Mouse (Mus musculus) midbrain, embryonic 11.5 days (tissue): ENCODE results near the gene Ssrp1. TPM values are rescaled to one million over a fixed set of nuclear protein-coding genes. Genes with fewer than 3 reads are reported as not detected.

Experiments used
- ATAC-seq: fragments of 200-750 bp; cut with Nextera tagmentation; 2 replicates; pipeline ENCODE4 v1.8.0; 2017; ENCODE audit warnings: moderate TSS enrichment, moderate library complexity; ENCODE audit not compliant: low FRiP score
- DNase-seq: peaks from one replicate; pipeline ENCODE4 v3.0.0; 2015; ENCODE audit warnings: low spot score; ENCODE audit errors: missing footprints
- H3K27ac ChIP-seq: fragments of 300-500 bp; sonication (generic); 2 replicates; pipeline ENCODE4 v1.5.1; 2014; ENCODE audit warnings: low read depth, low read length
- H3K27me3 ChIP-seq: fragments of 300-500 bp; sonication (generic); 2 replicates; pipeline ENCODE4 v1.6.1; 2014; ENCODE audit warnings: mild to moderate bottlenecking, low read length, moderate library complexity, mixed read lengths; ENCODE audit not compliant: control insufficient read depth, insufficient read depth
- H3K36me3 ChIP-seq: fragments of 300-500 bp; sonication (generic); 2 replicates; pipeline ENCODE4 v1.6.1; 2014; ENCODE audit warnings: mild to moderate bottlenecking, low read length, moderate library complexity, mixed read lengths; ENCODE audit not compliant: control insufficient read depth, insufficient read depth
- H3K4me1 ChIP-seq: fragments of 300-500 bp; sonication (generic); 2 replicates; pipeline ENCODE4 v1.6.1; 2014; ENCODE audit warnings: low read length; ENCODE audit not compliant: control insufficient read depth, insufficient read depth
- H3K4me2 ChIP-seq: fragments of 300-500 bp; sonication (generic); 2 replicates; pipeline ENCODE4 v1.6.1; 2014; ENCODE audit warnings: mild to moderate bottlenecking, moderate library complexity
- H3K4me3 ChIP-seq: fragments of 300-500 bp; sonication (generic); 2 replicates; pipeline ENCODE4 v1.5.1; 2014; ENCODE audit warnings: low read depth, low read length
- H3K9ac ChIP-seq: fragments of 300-500 bp; sonication (generic); 2 replicates; pipeline ENCODE4 v1.6.1; 2014; ENCODE audit warnings: low read length
- H3K9me3 ChIP-seq: fragments of 300-500 bp; sonication (generic); 2 replicates; pipeline ENCODE4 v1.6.1; 2016; ENCODE audit warnings: low read length; ENCODE audit not compliant: control insufficient read depth
- WGBS: fragments of 180-500 bp; shearing (Covaris S2); extraction: QIAGEN DNeasy Blood & Tissue Kit; methylation state at CpG from one replicate; pipeline ENCODE4 v1.1.7; 2014; 5-methylcytosine and 5-hydroxymethylcytosine counted together
- polyA plus RNA-seq: library from polyadenylated mRNA; unstranded; fragments of >200 nt; fragmentation: Nextera tagmentation; extraction: Ambion mirVana; gene quantifications from 2 replicates; pipeline ENCODE4 v1.2.1, GENCODE M21; 2014

Ssrp1 gene
- polyA plus RNA-seq, 1 experiment from 2014 or later = 352 TPM

- Histone ChIP-seq H3K9ac (no peak overlapping the region), H3K27me3 (no peaks in the 10 kb centered on the region), H3K27ac (no peak overlapping the region), H3K9me3 (no peaks in the 10 kb centered on the region), H3K4me1 (no peaks in the 10 kb centered on the region), H3K36me3 (no peaks in the 10 kb centered on the region), H3K4me3 (no peak overlapping the region), H3K4me2 (no peak overlapping the region)
- ATAC-seq (no peak), DNase-seq (no peak)
- 81% methylated on average over 2 of the region's 2 CpGs for WGBS
These were observed 27.8 kb upstream of the Ssrp1 start for GRCm38 (mm10) chr2:85009212-85009611.

GRCm38 (mm10) chr2:85011906-85012604, 25.0 kb upstream of the Ssrp1 start:
- H3K36me3 ChIP-seq = no peaks in the 10 kb centered on the region
- H3K9me3 ChIP-seq = no peaks in the 10 kb centered on the region
- H3K27ac ChIP-seq = no peak overlapping the region
- H3K4me3 ChIP-seq = no peak overlapping the region
- 0 out of 2 replicates have a peak, but pooled peaks have one; percentile 27 for ATAC-seq
- no peak overlapping the region for H3K4me2 ChIP-seq
- no peak overlapping the region for H3K9ac ChIP-seq
- H3K27me3 ChIP-seq = no peaks in the 10 kb centered on the region
- DNase-seq = no peak
- H3K4me1 ChIP-seq = no peaks in the 10 kb centered on the region
- WGBS = 78% methylated on average over 9 of the region's 9 CpGs

GRCm38 (mm10) chr2:85012679-85013078, 24.4 kb upstream of the Ssrp1 start:
- ATAC-seq = no peak
- Histone ChIP-seq H3K4me2 (no peak overlapping the region), H3K4me1 (no peaks in the 10 kb centered on the region), H3K27ac (no peak overlapping the region), H3K4me3 (no peak overlapping the region), H3K36me3 (no peaks in the 10 kb centered on the region), H3K9me3 (no peaks in the 10 kb centered on the region), H3K27me3 (no peaks in the 10 kb centered on the region), H3K9ac (no peak overlapping the region)
- 87% methylated on average over 14 of the region's 14 CpGs for WGBS
- DNase-seq = no peak

- ATAC-seq = no peak
- Histone ChIP-seq H3K36me3 (no peaks in the 10 kb centered on the region), H3K9me3 (no peaks in the 10 kb centered on the region), H3K4me3 (no peak overlapping the region), H3K27ac (no peak overlapping the region), H3K9ac (no peak overlapping the region), H3K27me3 (no peaks in the 10 kb centered on the region), H3K4me2 (no peak overlapping the region), H3K4me1 (no peaks in the 10 kb centered on the region)
- DNase-seq = no peak
- 83% methylated on average over 5 of the region's 5 CpGs for WGBS
These were observed 23.0 kb upstream of the Ssrp1 start for GRCm38 (mm10) chr2:85013826-85014587.

GRCm38 (mm10) chr2:85014588-85014982, 22.4 kb upstream of the Ssrp1 start:
- Histone ChIP-seq H3K27ac (no peak overlapping the region), H3K4me2 (no peak overlapping the region), H3K4me1 (no peaks in the 10 kb centered on the region), H3K9me3 (no peaks in the 10 kb centered on the region), H3K9ac (no peak overlapping the region), H3K36me3 (no peaks in the 10 kb centered on the region), H3K27me3 (no peaks in the 10 kb centered on the region), H3K4me3 (no peak overlapping the region)
- ATAC-seq (no peak), DNase-seq (no peak)
- WGBS = 75% methylated on average over 3 of the region's 3 CpGs

- Histone ChIP-seq H3K27ac (no peak overlapping the region), H3K4me2 (no peak overlapping the region), H3K36me3 (no peaks in the 10 kb centered on the region), H3K4me1 (no peaks in the 10 kb centered on the region), H3K4me3 (no peak overlapping the region), H3K9me3 (no peaks in the 10 kb centered on the region), H3K27me3 (no peaks in the 10 kb centered on the region), H3K9ac (no peak overlapping the region)
- ATAC-seq (no peak), DNase-seq (no peak)
- 23% methylated on average over 4 of the region's 4 CpGs for WGBS
These were observed 15.0 kb upstream of the Ssrp1 start for GRCm38 (mm10) chr2:85022043-85022442.

- no peaks in the 10 kb centered on the region for H3K27me3 ChIP-seq
- no peaks in the 10 kb centered on the region for H3K9me3 ChIP-seq
- no peak overlapping the region for H3K27ac ChIP-seq
- no peak for ATAC-seq
- no peaks in the 10 kb centered on the region for H3K4me1 ChIP-seq
- WGBS = 77% methylated on average over 3 of the region's 3 CpGs
- H3K36me3 ChIP-seq = no peaks in the 10 kb centered on the region
- DNase-seq = no peak
- H3K4me2 ChIP-seq = no peak overlapping the region
- H3K9ac ChIP-seq = no peak overlapping the region
- H3K4me3 ChIP-seq = no peak overlapping the region
These were observed 10.9 kb upstream of the Ssrp1 start for GRCm38 (mm10) chr2:85026178-85026577.

- H3K4me1 ChIP-seq = no peaks in the 10 kb centered on the region
- H3K9me3 ChIP-seq = no peaks in the 10 kb centered on the region
- WGBS = 75% methylated on average over 5 of the region's 5 CpGs
- no peaks in the 10 kb centered on the region for H3K27me3 ChIP-seq
- DNase-seq (no peak), ATAC-seq (no peak)
- H3K9ac ChIP-seq = no peak overlapping the region
- no peaks in the 10 kb centered on the region for H3K36me3 ChIP-seq
- H3K4me3 ChIP-seq = no peak overlapping the region
- H3K4me2 ChIP-seq = no peak overlapping the region
- H3K27ac ChIP-seq = no peak overlapping the region
These were observed 9.8 kb upstream of the Ssrp1 start for GRCm38 (mm10) chr2:85027281-85027680.

- no peaks in the 10 kb centered on the region for H3K4me1 ChIP-seq
- WGBS = 78% methylated on average over 6 of the region's 6 CpGs
- no peak overlapping the region for H3K27ac ChIP-seq
- no peaks in the 10 kb centered on the region for H3K27me3 ChIP-seq
- no peaks in the 10 kb centered on the region for H3K9me3 ChIP-seq
- H3K4me3 ChIP-seq = no peak overlapping the region
- H3K9ac ChIP-seq = no peak overlapping the region
- ATAC-seq (no peak), DNase-seq (no peak)
- H3K4me2 ChIP-seq = no peak overlapping the region
- H3K36me3 ChIP-seq = no peaks in the 10 kb centered on the region
These were observed 7.1 kb upstream of the Ssrp1 start for GRCm38 (mm10) chr2:85029897-85030296.
